Mouse (Mus musculus) adrenal gland, adult (tissue): ENCODE data around the gene Wdr19.
"Not testable (repeated sequence)": the region's sequence is repeated elsewhere in the genome, so short reads cannot be mapped to it uniquely, and the experiment has no call there.

Source experiments
- DNase-seq, 2 experiments: peaks; one replicate each; pipeline ENCODE4 v3.0.0; 2022 to 2023; ENCODE audit warnings: low spot score in 1 of 2; ENCODE audit not compliant: inconsistent age in 2 of 2

The Wdr19 gene

GRCm38 (mm10) chr5:65298167-65298950 is 98.9 kb downstream of the Wdr19 start:
- no peak for DNase-seq

- not testable (repeated sequence) for DNase-seq
Observed at GRCm38 (mm10) chr5:65299623-65300022, 100.1 kb downstream of the Wdr19 start.

GRCm38 (mm10) chr5:65300121-65300520 is 100.6 kb downstream of the Wdr19 start:
- no peak for DNase-seq

- peak in 1 of 2 experiments; percentile 38 for DNase-seq
Observed at GRCm38 (mm10) chr5:65305516-65305915, 106.0 kb downstream of the Wdr19 start.

GRCm38 (mm10) chr5:65308208-65308607 is 108.7 kb downstream of the Wdr19 start:
- no peak for DNase-seq

- no peak for DNase-seq
Observed at GRCm38 (mm10) chr5:65308866-65309265, 109.4 kb downstream of the Wdr19 start.
